Mouse (Mus musculus): Measurements from ENCODE around the gene Cysltr1. TPM values are rescaled to one million over a fixed set of nuclear protein-coding genes. Genes with fewer than 3 reads are reported as not detected.

Gene Cysltr1
- polyA plus RNA-seq (2012; rRNA removed; ENCODE audit: low replicate concordance): 0.04 and 0.49 TPM in 2 replicates

GRCm38 (mm10) chrX:106603386-106603785 lies at the start of gene Cysltr1:
TSS of gene Cysltr1 (minus strand) at chrX:106603679.

GRCm38 (mm10) chrX:106582886-106583285 lies 20.6 kb downstream of the Cysltr1 start, which contains the start of gene Gm5127:
TSS of gene Gm5127 (plus strand) at chrX:106583186.

Other genes with a start within 250 kb of the Cysltr1 start
- not detected in 2 replicates for gene Fndc3c1, start 118.3 kb downstream of the Cysltr1 start, polyA plus RNA-seq (2012; rRNA removed; ENCODE audit: low replicate concordance)
- gene Gm5127, start 20.5 kb downstream of the Cysltr1 start, polyA plus RNA-seq (2012; rRNA removed; ENCODE audit: low replicate concordance): not detected in 2 replicates
- 0.02 and 0.08 TPM in 2 replicates for gene Rtl3, start 237.0 kb upstream of the Cysltr1 start, polyA plus RNA-seq (2012; rRNA removed; ENCODE audit: low replicate concordance)